Mouse (Mus musculus) embryonic facial prominence, embryonic 12.5 days (tissue): ENCODE data around the gene Gm10037. TPM values are rescaled to one million over a fixed set of nuclear protein-coding genes. Genes with fewer than 3 reads are reported as not detected.
"Not testable (repeated sequence)": the region's sequence is repeated elsewhere in the genome, so short reads cannot be mapped to it uniquely, and the experiment has no call there.

Source experiments
- ATAC-seq: fragments of 200-750 bp; cut with Nextera tagmentation; 2 replicates; pipeline ENCODE4 v1.8.0; 2017; ENCODE audit not compliant: insufficient number of reproducible peaks, insufficient read depth, low FRiP score, low TSS enrichment
- H3K27ac ChIP-seq: fragments of 300-500 bp; sonication (generic); 2 replicates; pipeline ENCODE4 v1.5.1; 2016; ENCODE audit warnings: mild to moderate bottlenecking
- H3K27me3 ChIP-seq: fragments of 300-500 bp; sonication (generic); 2 replicates; pipeline ENCODE4 v1.6.1; 2016; ENCODE audit warnings: mild to moderate bottlenecking, moderate library complexity
- H3K36me3 ChIP-seq: fragments of 300-500 bp; sonication (generic); 2 replicates; pipeline ENCODE4 v1.6.1; 2016; ENCODE audit warnings: mild to moderate bottlenecking
- H3K4me1 ChIP-seq: fragments of 300-500 bp; sonication (generic); 2 replicates; pipeline ENCODE4 v1.6.1; 2016
- H3K4me2 ChIP-seq: fragments of 300-500 bp; sonication (generic); replicated peaks from 2 replicates; pipeline ENCODE4 v1.6.1; 2016; ENCODE audit warnings: mild to moderate bottlenecking, moderate library complexity
- H3K4me3 ChIP-seq: fragments of 300-500 bp; sonication (generic); 2 replicates; pipeline ENCODE4 v1.5.1; 2016; ENCODE audit warnings: mild to moderate bottlenecking
- H3K9ac ChIP-seq: fragments of 300-500 bp; sonication (generic); 2 replicates; pipeline ENCODE4 v1.6.1; 2016; ENCODE audit warnings: mild to moderate bottlenecking, moderate library complexity
- H3K9me3 ChIP-seq: fragments of 300-500 bp; sonication (generic); 2 replicates; pipeline ENCODE4 v1.6.1; 2016; ENCODE audit warnings: mild to moderate bottlenecking, moderate library complexity
- WGBS: fragments of 180-500 bp; shearing (Covaris S2); methylation state at CpG from one replicate; pipeline ENCODE4 v1.1.7; 2016; 5-methylcytosine and 5-hydroxymethylcytosine counted together
- polyA plus RNA-seq: library from polyadenylated mRNA; unstranded; fragments of >200 nt; fragmentation: Nextera tagmentation; extraction: Ambion mirVana; gene quantifications from 2 replicates; pipeline ENCODE4 v1.2.1, GENCODE M21; 2016

The Gm10037 gene
- polyA plus RNA-seq, 1 experiment from 2014 or later: 4.1 TPM

DNA sequence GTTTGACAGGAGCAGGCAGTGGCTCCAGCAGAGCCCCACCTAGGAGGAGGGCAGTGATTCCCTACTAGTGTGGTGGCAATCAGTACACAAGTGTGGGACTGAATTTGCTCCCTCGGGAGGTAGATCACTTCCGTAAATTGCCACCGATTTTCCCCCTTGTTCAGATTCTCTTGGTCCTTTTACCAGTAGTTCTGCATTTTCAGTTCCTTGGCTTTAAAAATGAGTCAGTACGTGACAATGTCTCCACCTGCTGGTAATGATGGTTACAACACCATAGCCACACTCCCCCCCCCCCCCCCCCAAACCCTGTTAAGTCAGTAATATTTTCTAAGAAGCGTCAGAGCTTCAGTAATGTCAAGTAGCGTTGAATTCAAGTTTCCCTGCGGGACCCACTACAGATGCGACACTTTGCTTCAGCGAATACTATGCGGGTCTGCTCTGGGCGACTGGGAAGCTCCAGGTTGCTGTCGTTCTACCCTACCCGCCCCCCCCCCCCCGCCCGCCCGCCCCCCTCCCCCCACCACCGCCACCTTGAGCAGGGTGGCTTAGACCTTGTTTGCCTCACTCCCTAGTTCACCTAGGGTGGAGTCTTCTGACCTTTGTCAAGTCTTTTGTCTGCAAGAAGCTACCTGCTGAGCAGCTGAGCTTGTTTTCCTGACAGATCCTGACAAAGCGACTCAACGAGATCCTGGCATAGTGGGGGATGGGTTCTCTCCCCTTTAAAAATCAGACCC, 13.4 kb downstream of the Gm10037 start:
- Histone ChIP-seq H3K9me3 (no peaks in the 10 kb centered on the region), H3K4me3 (peak overlapping the region; percentile 43), H3K9ac (peak overlapping the region; percentile 44), H3K27ac (no peak overlapping the region), H3K36me3 (no peaks in the 10 kb centered on the region), H3K4me2 (peak overlapping the region; percentile 59), H3K27me3 (no peaks in the 10 kb centered on the region), H3K4me1 (peaks cover 5% of the 10 kb centered on the region; the same call in 1 of the 2 replicates)
- under 1% methylated on average over 13 of the region's 19 CpGs for WGBS
- peak; percentile 79 for ATAC-seq

DNA sequence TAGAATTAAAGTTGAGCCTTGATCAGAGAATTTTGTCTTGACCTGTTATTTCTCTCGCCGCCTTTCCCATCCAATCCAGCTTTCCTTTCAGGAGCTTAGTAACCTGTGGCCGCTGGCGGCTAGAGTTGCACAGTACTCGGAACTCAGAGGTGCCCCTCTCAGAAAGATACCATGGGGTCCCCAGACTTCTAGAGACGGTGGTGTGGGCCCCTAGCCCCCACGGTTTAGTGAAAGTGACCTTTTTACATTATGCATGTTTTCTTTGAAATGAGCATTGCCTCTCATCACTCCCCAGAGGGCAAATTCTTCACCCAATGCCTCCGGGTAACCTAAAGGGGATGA, 13.9 kb downstream of the Gm10037 start:
- peak overlapping the region; percentile 43 for H3K4me3 ChIP-seq
- H3K27me3 ChIP-seq: no peaks in the 10 kb centered on the region
- peak overlapping the region; percentile 59 for H3K4me2 ChIP-seq
- peaks cover 5% of the 10 kb centered on the region; the same call in 1 of the 2 replicates for H3K4me1 ChIP-seq
- H3K9ac ChIP-seq: peak overlapping the region; percentile 38
- H3K36me3 ChIP-seq: no peaks in the 10 kb centered on the region
- 17% methylated on average over 8 of the region's 8 CpGs for WGBS
- ATAC-seq: 0 out of 2 replicates have a peak, but pooled peaks have one; percentile 15
- H3K9me3 ChIP-seq: no peaks in the 10 kb centered on the region
- no peak overlapping the region for H3K27ac ChIP-seq

DNA sequence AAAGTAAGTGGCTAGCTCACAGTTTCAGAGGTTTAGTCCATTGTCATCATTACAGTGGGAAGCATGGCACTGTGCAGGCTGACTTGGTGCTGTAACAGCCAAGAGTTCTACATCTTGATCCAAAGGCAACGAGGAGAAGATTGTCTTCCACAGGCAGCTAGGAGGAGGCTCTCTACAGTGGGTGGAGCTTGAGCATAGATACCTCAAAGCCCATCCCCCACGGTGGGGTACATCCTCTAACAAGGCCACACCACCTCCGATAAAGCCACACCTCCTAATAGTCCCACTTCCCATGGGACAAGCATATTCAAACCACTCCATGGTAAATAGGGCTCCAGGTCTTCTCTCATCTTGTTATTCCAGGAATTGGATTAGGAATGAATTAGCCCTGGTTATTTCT, 19.5 kb downstream of the Gm10037 start:
- Histone ChIP-seq H3K36me3 (no peaks in the 10 kb centered on the region), H3K4me1 (no peaks in the 10 kb centered on the region), H3K27ac (no peak overlapping the region), H3K27me3 (no peaks in the 10 kb centered on the region), H3K9me3 (no peaks in the 10 kb centered on the region), H3K9ac (no peak overlapping the region), H3K4me3 (no peak overlapping the region), H3K4me2 (no peak overlapping the region)
- ATAC-seq: no peak
- 84% methylated on average over 3 of the region's 3 CpGs for WGBS

DNA sequence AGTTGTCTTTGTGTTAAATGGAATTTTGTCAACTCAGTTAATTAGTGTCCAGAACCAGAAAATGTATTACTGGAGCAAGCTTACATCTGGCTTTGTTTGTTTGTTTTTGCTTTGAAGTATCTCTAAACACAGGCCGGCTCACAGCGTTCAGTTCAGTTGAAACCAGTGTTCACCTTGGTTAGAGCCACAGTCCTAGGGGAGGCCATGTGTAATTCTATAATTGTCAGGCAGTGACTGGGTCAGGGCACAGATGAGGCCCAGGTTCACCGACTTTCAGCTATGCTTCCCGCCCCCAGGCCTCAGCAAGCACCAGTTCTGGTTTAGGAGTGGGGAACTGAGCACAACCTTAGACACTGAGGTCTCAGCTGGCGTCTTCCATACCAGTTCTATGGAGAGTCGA, 22.2 kb downstream of the Gm10037 start:
- Histone ChIP-seq H3K4me2 (no peak overlapping the region), H3K9ac (no peak overlapping the region), H3K36me3 (no peaks in the 10 kb centered on the region), H3K27ac (no peak overlapping the region), H3K9me3 (no peaks in the 10 kb centered on the region), H3K27me3 (no peaks in the 10 kb centered on the region), H3K4me1 (no peaks in the 10 kb centered on the region), H3K4me3 (no peak overlapping the region)
- no peak for ATAC-seq
- 67% methylated on average over 6 of the region's 6 CpGs for WGBS

DNA sequence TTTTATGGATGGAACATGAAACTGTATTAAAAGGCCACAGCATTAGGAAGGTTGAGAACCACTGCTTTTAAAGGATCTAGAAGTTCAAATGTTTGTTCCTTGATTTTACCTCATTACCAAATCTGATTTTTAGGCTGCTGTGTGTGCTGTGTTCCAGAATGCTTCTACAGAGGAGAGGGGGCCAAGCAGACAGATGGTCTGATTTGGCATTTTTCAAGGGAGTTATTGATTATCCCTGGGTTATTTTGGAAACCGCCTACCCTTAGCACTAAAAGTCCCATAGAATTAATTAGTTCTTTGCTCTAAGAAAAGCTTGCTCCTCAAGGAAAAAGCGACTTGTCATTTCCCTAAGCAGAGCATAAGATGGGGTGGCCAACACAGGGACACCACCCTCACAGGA, 23.1 kb downstream of the Gm10037 start:
- ATAC-seq: no peak
- Histone ChIP-seq H3K9me3 (no peaks in the 10 kb centered on the region), H3K36me3 (no peaks in the 10 kb centered on the region), H3K4me1 (no peaks in the 10 kb centered on the region), H3K27me3 (no peaks in the 10 kb centered on the region), H3K27ac (no peak overlapping the region), H3K9ac (no peak overlapping the region), H3K4me2 (no peak overlapping the region), H3K4me3 (no peak overlapping the region)
- 82% methylated on average over 2 of the region's 2 CpGs for WGBS

DNA sequence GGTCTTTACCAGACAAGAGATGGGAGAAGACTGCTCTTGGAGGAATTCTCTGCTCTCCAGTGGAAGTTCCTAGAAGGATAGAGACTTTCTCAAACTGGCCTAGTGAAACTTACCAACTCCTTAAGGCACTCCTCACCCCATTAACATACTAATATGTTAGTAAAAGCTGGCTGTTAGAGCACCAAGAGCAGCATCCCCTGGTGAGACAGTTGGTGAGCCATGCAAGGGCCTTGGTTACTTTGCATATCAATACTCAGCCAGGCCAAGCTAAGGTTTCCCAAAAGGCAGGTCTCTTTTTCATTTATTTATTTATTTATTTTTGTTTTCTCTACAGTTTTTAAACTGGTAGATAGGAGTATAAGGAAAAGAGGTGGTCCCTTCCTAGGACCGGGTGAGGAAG, 26.4 kb downstream of the Gm10037 start:
- Histone ChIP-seq H3K36me3 (no peaks in the 10 kb centered on the region), H3K4me2 (no peak overlapping the region), H3K4me3 (no peak overlapping the region), H3K9ac (no peak overlapping the region), H3K9me3 (no peaks in the 10 kb centered on the region), H3K27me3 (no peaks in the 10 kb centered on the region), H3K27ac (no peak overlapping the region), H3K4me1 (no peaks in the 10 kb centered on the region)
- ATAC-seq: no peak
- 19% methylated on average over 1 of the region's 1 CpGs for WGBS

DNA sequence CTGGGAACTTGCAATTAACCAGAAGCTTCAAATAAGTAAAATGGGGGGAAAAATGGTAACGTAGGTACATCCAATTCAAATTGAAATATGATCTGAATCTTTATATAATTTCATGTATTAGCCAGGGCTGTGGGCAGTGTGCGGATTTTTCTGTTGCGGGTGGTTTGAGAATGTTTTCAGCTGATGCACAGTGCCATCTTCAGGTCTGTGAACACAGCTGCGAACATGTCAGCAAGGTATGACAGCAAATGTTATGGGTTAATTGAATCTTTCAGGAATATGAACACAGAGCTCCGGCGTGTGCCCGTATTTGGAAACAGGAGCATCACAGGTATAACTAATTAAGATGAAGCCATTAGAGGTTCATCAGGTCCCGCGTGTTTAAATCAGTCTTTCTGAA, 31.6 kb downstream of the Gm10037 start:
- H3K4me1 ChIP-seq: no peaks in the 10 kb centered on the region
- no peak overlapping the region for H3K27ac ChIP-seq
- no peaks in the 10 kb centered on the region for H3K36me3 ChIP-seq
- no peaks in the 10 kb centered on the region for H3K27me3 ChIP-seq
- H3K4me2 ChIP-seq: no peak overlapping the region
- H3K4me3 ChIP-seq: no peak overlapping the region
- H3K9ac ChIP-seq: no peak overlapping the region
- ATAC-seq: no peak
- H3K9me3 ChIP-seq: no peaks in the 10 kb centered on the region
- 80% methylated on average over 9 of the region's 9 CpGs for WGBS

DNA sequence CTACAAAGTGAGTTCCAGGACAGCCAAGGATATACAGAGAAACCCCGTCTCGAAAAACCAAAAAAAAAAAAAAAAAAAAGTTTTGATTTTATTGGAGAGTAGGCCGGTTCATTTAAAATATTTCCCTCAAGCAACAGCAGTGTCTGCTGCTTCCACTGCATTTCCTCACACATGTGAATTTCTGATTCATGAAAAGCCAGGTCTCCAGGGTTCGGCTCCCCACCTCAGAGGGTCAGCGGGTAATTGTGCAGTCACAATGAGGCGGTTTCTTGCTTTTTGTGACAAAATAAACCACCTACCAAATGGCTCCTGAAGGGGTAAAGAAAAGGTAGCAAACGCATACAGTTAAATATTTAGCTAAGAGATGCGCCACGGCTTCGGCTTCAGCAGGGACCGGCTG, 32.1 kb downstream of the Gm10037 start, which contains the start of gene BC048507:
TSS of gene BC048507 (plus strand) at position 301 of the 400 bp plus-strand sequence.
- no peaks in the 10 kb centered on the region for H3K27me3 ChIP-seq
- no peak within 1 kb of the TSS for H3K27ac ChIP-seq
- no peaks in the 10 kb centered on the region for H3K9me3 ChIP-seq
- no peak within 1 kb of the TSS for H3K9ac ChIP-seq
- H3K4me2 ChIP-seq: no peak within 1 kb of the TSS
- no peaks in the 10 kb centered on the region for H3K4me1 ChIP-seq
- H3K4me3 ChIP-seq: no peak within 1 kb of the TSS
- no peak for ATAC-seq
- 81% methylated on average over 11 of the region's 11 CpGs for WGBS
- no peaks in the 10 kb centered on the region for H3K36me3 ChIP-seq

DNA sequence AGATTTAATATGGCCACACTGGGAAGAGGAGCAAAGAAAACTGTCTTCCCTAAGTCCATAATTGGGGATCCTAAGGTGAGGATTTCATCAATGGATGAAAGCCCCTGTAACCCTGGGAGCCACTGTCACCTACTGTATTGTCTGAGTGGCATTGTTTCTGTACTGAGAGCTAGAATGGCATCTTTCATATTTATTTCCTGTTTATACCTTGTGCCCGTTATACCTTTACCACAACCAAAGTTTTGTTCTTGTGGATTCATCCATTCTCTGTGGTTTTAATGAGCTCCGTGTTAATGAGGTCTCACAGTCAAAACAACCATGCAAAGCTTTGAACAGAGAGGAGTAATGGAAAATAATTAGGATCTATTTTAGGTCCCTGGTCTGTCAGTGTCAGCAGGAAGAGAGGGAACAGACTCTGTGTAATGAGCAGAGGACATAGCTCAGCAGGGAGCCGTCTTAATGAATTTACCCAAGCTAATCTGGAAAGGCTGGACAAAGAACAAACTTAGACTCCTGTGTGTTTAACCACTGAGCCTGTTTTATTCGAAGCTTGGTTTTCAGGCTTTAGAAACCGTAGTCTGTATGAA, 34.0 kb downstream of the Gm10037 start:
- Histone ChIP-seq H3K4me1 (no peaks in the 10 kb centered on the region), H3K9me3 (no peaks in the 10 kb centered on the region; the same call in 1 of the 2 replicates), H3K36me3 (no peaks in the 10 kb centered on the region), H3K4me2 (no peak overlapping the region), H3K9ac (no peak overlapping the region), H3K4me3 (no peak overlapping the region), H3K27me3 (no peaks in the 10 kb centered on the region), H3K27ac (no peak overlapping the region)
- 55% methylated on average over 5 of the region's 5 CpGs for WGBS
- peak; percentile 47; the same call in 1 of the 2 replicates for ATAC-seq

DNA sequence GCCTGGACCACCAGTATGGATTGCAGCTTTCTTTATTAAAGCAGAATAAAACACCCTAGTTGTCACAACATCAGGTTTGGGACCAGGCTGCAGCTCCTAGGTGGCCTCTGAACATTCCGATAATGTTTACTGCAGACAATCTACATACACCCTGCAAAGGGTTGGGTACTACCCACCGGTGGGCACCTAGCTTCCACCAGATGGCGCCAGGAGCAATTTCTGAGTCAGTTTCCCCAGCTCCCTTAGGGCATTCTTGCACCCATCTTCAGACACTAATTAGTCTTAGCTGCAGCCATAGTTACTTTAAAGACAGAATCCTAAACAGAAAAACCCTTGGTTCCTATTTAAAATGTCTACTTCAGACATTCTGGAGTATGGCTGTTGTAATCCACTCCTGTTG, 37.0 kb downstream of the Gm10037 start:
- Histone ChIP-seq H3K4me2 (no peak overlapping the region), H3K4me1 (no peaks in the 10 kb centered on the region), H3K27me3 (no peaks in the 10 kb centered on the region), H3K27ac (no peak overlapping the region), H3K36me3 (no peaks in the 10 kb centered on the region), H3K4me3 (no peak overlapping the region), H3K9me3 (no peaks in the 10 kb centered on the region; the same call in none of the 2 replicates), H3K9ac (no peak overlapping the region)
- no peak for ATAC-seq
- WGBS: 30% methylated on average over 3 of the region's 3 CpGs

DNA sequence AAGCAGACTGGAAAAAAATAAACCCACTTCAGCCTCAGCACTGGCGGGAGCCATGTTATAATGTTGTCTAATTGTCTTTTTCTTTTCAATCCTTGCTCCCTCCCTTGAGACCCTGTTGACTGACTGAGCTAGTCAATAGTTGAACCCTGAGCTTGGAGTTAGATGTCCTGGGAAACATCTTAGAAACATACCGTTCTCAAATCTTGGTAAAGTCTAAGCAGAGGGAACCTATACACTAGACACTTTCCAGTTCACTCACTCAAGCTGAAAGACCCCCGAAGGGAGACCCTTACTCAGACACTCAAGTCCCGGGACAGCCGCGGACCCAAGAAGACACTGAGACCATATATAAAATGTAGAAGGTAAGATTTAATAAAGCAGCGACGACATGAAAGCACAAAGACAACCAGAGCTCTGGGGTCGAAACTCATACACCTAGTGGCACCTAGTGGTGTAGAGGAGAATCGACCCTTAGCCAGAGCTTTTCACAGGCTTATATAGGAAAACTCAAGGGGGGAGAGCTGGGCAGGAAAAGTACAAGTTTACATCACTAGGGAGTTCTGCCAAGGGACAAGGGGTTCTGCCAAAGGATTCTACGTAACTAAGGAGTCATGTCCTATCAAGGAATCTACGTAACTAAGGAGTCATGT, 45.3 kb downstream of the Gm10037 start:
- H3K36me3 ChIP-seq, H3K4me2 ChIP-seq, H3K4me1 ChIP-seq, H3K27ac ChIP-seq, ATAC-seq, H3K27me3 ChIP-seq, H3K9ac ChIP-seq, H3K9me3 ChIP-seq, H3K4me3 ChIP-seq: not testable (repeated sequence)
- WGBS: 44% methylated on average over 7 of the region's 12 CpGs

DNA sequence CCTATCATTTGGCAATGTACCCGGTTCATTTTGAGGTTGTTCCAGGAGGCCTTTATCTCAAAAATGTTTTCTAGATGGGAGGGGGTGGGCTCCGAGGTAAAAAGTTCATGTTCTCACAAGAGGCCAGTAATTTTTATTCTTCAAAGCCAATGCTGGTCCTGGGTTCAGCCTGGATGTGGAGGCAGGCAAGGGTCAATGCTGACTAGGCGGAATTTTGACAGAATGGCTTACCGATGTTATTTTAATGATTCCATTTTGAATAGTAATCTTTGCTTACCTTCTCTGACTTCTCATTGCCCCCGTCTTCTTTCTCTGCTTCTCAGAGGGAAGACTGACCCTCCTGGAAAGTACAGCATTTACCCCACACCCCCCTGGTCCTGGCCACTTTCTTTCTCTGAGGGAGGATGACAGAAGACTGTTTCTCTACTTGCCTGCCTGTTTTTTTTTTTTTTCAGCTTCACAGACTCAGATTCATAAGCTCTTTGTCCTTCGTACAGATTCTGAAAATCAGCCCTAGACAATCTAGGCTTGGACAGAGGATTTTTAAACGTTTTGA, 45.9 kb downstream of the Gm10037 start:
- ATAC-seq: no peak
- no peaks in the 10 kb centered on the region for H3K4me1 ChIP-seq
- H3K36me3 ChIP-seq: no peaks in the 10 kb centered on the region
- no peak overlapping the region for H3K4me3 ChIP-seq
- 64% methylated on average over 6 of the region's 7 CpGs for WGBS
- no peak overlapping the region for H3K27ac ChIP-seq
- H3K9me3 ChIP-seq: no peaks in the 10 kb centered on the region
- H3K4me2 ChIP-seq: no peak overlapping the region
- H3K9ac ChIP-seq: no peak overlapping the region
- no peaks in the 10 kb centered on the region for H3K27me3 ChIP-seq
